Mouse (Mus musculus): ENCODE data around the gene Necap2. TPM values are rescaled to one million over a fixed set of nuclear protein-coding genes. Genes with fewer than 3 reads are reported as not detected.

Necap2 gene
- polyA plus RNA-seq, 1 experiment, result 68.9 TPM

GRCm38 (mm10) chr4:141113831-141114230 is 35.7 kb upstream of the Necap2 start:
- H3K4me3 ChIP-seq (ENCODE audit: low read depth, low read length), result no peak overlapping the region
- WGBS, result 66% methylated on average over 7 of the region's 7 CpGs
- H3K27me3 ChIP-seq (ENCODE audit: control insufficient read depth, insufficient read depth, low read length), result no peaks in the 10 kb centered on the region
- H3K4me1 ChIP-seq (ENCODE audit: control insufficient read depth, insufficient read depth, insufficient read length, low read length), result peaks cover 3% of the 10 kb centered on the region; the same call in 1 of the 2 replicates
- no peak overlapping the region for H3K27ac ChIP-seq (ENCODE audit: insufficient read depth, low read depth, low read length)
- TF ChIP-seq POLR2A (IDR thresholded peaks at IDR 0.05; ENCODE audit: low read depth, low read length) (no peak), CTCF (IDR thresholded peaks at IDR 0.05; ENCODE audit: extremely low read depth, insufficient read length, insufficient replicate concordance, low read depth, low read length) (no peak)
- H3K36me3 ChIP-seq (ENCODE audit: control insufficient read depth, insufficient read depth, low read length), result peaks cover 49% of the 10 kb centered on the region

- no peak overlapping the region for H3K4me3 ChIP-seq (ENCODE audit: low read depth, low read length)
- H3K27me3 ChIP-seq (ENCODE audit: control insufficient read depth, insufficient read depth, low read length), result no peaks in the 10 kb centered on the region
- H3K4me1 ChIP-seq (ENCODE audit: control insufficient read depth, insufficient read depth, insufficient read length, low read length), result no peaks in the 10 kb centered on the region
- no peak for TF ChIP-seq POLR2A (IDR thresholded peaks at IDR 0.05; ENCODE audit: low read depth, low read length)
- no peak for TF ChIP-seq CTCF (IDR thresholded peaks at IDR 0.05; ENCODE audit: extremely low read depth, insufficient read length, insufficient replicate concordance, low read depth, low read length)
- H3K36me3 ChIP-seq (ENCODE audit: control insufficient read depth, insufficient read depth, low read length), result peaks cover 8% of the 10 kb centered on the region
- H3K27ac ChIP-seq (ENCODE audit: insufficient read depth, low read depth, low read length), result no peak overlapping the region
- WGBS, result 41% methylated on average over 10 of the region's 10 CpGs
Observed at GRCm38 (mm10) chr4:141108196-141108732, 30.1 kb upstream of the Necap2 start.

GRCm38 (mm10) chr4:141106526-141107183 is 28.5 kb upstream of the Necap2 start:
- Histone ChIP-seq H3K4me1 (ENCODE audit: control insufficient read depth, insufficient read depth, insufficient read length, low read length) (no peaks in the 10 kb centered on the region), H3K27ac (ENCODE audit: insufficient read depth, low read depth, low read length) (no peak overlapping the region), H3K36me3 (ENCODE audit: control insufficient read depth, insufficient read depth, low read length) (no peaks in the 10 kb centered on the region), H3K4me3 (ENCODE audit: low read depth, low read length) (no peak overlapping the region), H3K27me3 (ENCODE audit: control insufficient read depth, insufficient read depth, low read length) (no peaks in the 10 kb centered on the region)
- no peak for TF ChIP-seq CTCF (IDR thresholded peaks at IDR 0.05; ENCODE audit: extremely low read depth, insufficient read length, insufficient replicate concordance, low read depth, low read length)
- no peak for TF ChIP-seq POLR2A (IDR thresholded peaks at IDR 0.05; ENCODE audit: low read depth, low read length)
- WGBS, result 61% methylated on average over 16 of the region's 16 CpGs

GRCm38 (mm10) chr4:141101855-141102254 is 23.7 kb upstream of the Necap2 start:
- H3K27ac ChIP-seq (ENCODE audit: insufficient read depth, low read depth, low read length), result no peak overlapping the region
- H3K4me1 ChIP-seq (ENCODE audit: control insufficient read depth, insufficient read depth, insufficient read length, low read length), result no peaks in the 10 kb centered on the region
- H3K27me3 ChIP-seq (ENCODE audit: control insufficient read depth, insufficient read depth, low read length), result no peaks in the 10 kb centered on the region
- 66% methylated on average over 6 of the region's 6 CpGs for WGBS
- no peaks in the 10 kb centered on the region for H3K36me3 ChIP-seq (ENCODE audit: control insufficient read depth, insufficient read depth, low read length)
- H3K4me3 ChIP-seq (ENCODE audit: low read depth, low read length), result no peak overlapping the region
- no peak for TF ChIP-seq POLR2A (IDR thresholded peaks at IDR 0.05; ENCODE audit: low read depth, low read length)
- TF ChIP-seq CTCF (IDR thresholded peaks at IDR 0.05; ENCODE audit: extremely low read depth, insufficient read length, insufficient replicate concordance, low read depth, low read length), result peak; percentile 49; the same call in 1 of the 2 replicates

GRCm38 (mm10) chr4:141101291-141101690 is 23.1 kb upstream of the Necap2 start:
- TF ChIP-seq CTCF (IDR thresholded peaks at IDR 0.05; ENCODE audit: extremely low read depth, insufficient read length, insufficient replicate concordance, low read depth, low read length) (no peak), POLR2A (IDR thresholded peaks at IDR 0.05; ENCODE audit: low read depth, low read length) (no peak)
- Histone ChIP-seq H3K4me3 (ENCODE audit: low read depth, low read length) (no peak overlapping the region), H3K4me1 (ENCODE audit: control insufficient read depth, insufficient read depth, insufficient read length, low read length) (no peaks in the 10 kb centered on the region), H3K36me3 (ENCODE audit: control insufficient read depth, insufficient read depth, low read length) (no peaks in the 10 kb centered on the region), H3K27me3 (ENCODE audit: control insufficient read depth, insufficient read depth, low read length) (no peaks in the 10 kb centered on the region), H3K27ac (ENCODE audit: insufficient read depth, low read depth, low read length) (no peak overlapping the region)
- 89% methylated on average over 9 of the region's 9 CpGs for WGBS

GRCm38 (mm10) chr4:141099956-141100355 is 21.8 kb upstream of the Necap2 start:
- H3K4me1 ChIP-seq (ENCODE audit: control insufficient read depth, insufficient read depth, insufficient read length, low read length), result no peaks in the 10 kb centered on the region
- no peaks in the 10 kb centered on the region for H3K36me3 ChIP-seq (ENCODE audit: control insufficient read depth, insufficient read depth, low read length)
- H3K4me3 ChIP-seq (ENCODE audit: low read depth, low read length), result no peak overlapping the region
- TF ChIP-seq CTCF (IDR thresholded peaks at IDR 0.05; ENCODE audit: extremely low read depth, insufficient read length, insufficient replicate concordance, low read depth, low read length), result no peak
- TF ChIP-seq POLR2A (IDR thresholded peaks at IDR 0.05; ENCODE audit: low read depth, low read length), result no peak
- H3K27ac ChIP-seq (ENCODE audit: insufficient read depth, low read depth, low read length), result no peak overlapping the region
- H3K27me3 ChIP-seq (ENCODE audit: control insufficient read depth, insufficient read depth, low read length), result no peaks in the 10 kb centered on the region
- 70% methylated on average over 5 of the region's 5 CpGs for WGBS

GRCm38 (mm10) chr4:141098935-141099334 is 20.8 kb upstream of the Necap2 start:
- H3K4me1 ChIP-seq (ENCODE audit: control insufficient read depth, insufficient read depth, insufficient read length, low read length), result no peaks in the 10 kb centered on the region
- WGBS, result 54% methylated on average over 4 of the region's 4 CpGs
- H3K27me3 ChIP-seq (ENCODE audit: control insufficient read depth, insufficient read depth, low read length), result no peaks in the 10 kb centered on the region
- H3K4me3 ChIP-seq (ENCODE audit: low read depth, low read length), result no peak overlapping the region
- H3K27ac ChIP-seq (ENCODE audit: insufficient read depth, low read depth, low read length), result no peak overlapping the region
- H3K36me3 ChIP-seq (ENCODE audit: control insufficient read depth, insufficient read depth, low read length), result no peaks in the 10 kb centered on the region
- no peak for TF ChIP-seq POLR2A (IDR thresholded peaks at IDR 0.05; ENCODE audit: low read depth, low read length)

All from small intestine, adult 2 months (tissue).